In genomic region chr11:84178571-84178970, GRCm38 (mm10) we compare ENCODE assay signal across 10 mouse cellular contexts. TPM values are rescaled to one million over a fixed set of nuclear protein-coding genes. Genes with fewer than 3 reads are reported as not detected.
A peak's percentile ranks its signal among the peaks of the same experiment; 100 is the strongest.
DNase-seq lines count a peak whose midpoint lies in the region; ATAC-seq and TF ChIP-seq lines count a peak whose summit lies in the region.
"Had no signal": no experiment of that assay in that cellular context is flagged by ENCODE, and none has a peak within 500 bp of the region (broad histone marks: within the 10 kb centered on the region; RNA-seq: fewer than 3 reads in every experiment).

No protein-coding gene starts in this region.

- peaks cover 11% of the 10 kb centered on the region for H3K4me1 ChIP-seq in heart, embryonic 15.5 days (replicated peaks)
- H3K4me1 ChIP-seq in embryonic facial prominence, embryonic 11.5 days (ENCODE audit: control insufficient read depth, insufficient read depth, low read length), result no peaks in the 10 kb centered on the region
- peaks cover 9% of the 10 kb centered on the region for H3K4me1 ChIP-seq in hindbrain, postnatal 0 days (ENCODE audit: insufficient read depth, low read length)
- H3K4me1 ChIP-seq in midbrain, embryonic 14.5 days (ENCODE audit: control insufficient read depth, insufficient read depth, low read length), result peaks cover 15% of the 10 kb centered on the region

- WGBS in heart, embryonic 15.5 days, result 45% methylated on average over 4 of the region's 4 CpGs
- 26% methylated on average over 4 of the region's 4 CpGs for WGBS in embryonic facial prominence, embryonic 11.5 days
- WGBS in hindbrain, postnatal 0 days, result 29% methylated on average over 4 of the region's 4 CpGs
- 49% methylated on average over 4 of the region's 4 CpGs for WGBS in midbrain, embryonic 14.5 days

- H3K9ac ChIP-seq in heart, embryonic 15.5 days, result peak overlapping the region; percentile 67; the same call in 1 of the 2 replicates
- no peak overlapping the region for H3K9ac ChIP-seq in embryonic facial prominence, embryonic 11.5 days (replicated peaks; ENCODE audit: low read length)
- H3K9ac ChIP-seq in hindbrain, postnatal 0 days (replicated peaks; ENCODE audit: low read length), result no peak overlapping the region
- H3K9ac ChIP-seq in midbrain, embryonic 14.5 days (replicated peaks; ENCODE audit: low read length), result no peak overlapping the region; the same call in 1 of the 2 replicates

- ATAC-seq in heart, embryonic 15.5 days (replicated peaks; ENCODE audit: insufficient number of reproducible peaks, insufficient read depth, low FRiP score, low read depth), result no peak
- no peak for ATAC-seq in embryonic facial prominence, embryonic 11.5 days (replicated peaks; ENCODE audit: insufficient number of reproducible peaks, low FRiP score, low TSS enrichment, low read depth)
- ATAC-seq in hindbrain, postnatal 0 days, result no peak
- ATAC-seq in midbrain, embryonic 14.5 days (ENCODE audit: low FRiP score, low TSS enrichment), result no peak

- H3K27ac ChIP-seq in heart, embryonic 15.5 days, result no peak overlapping the region; the same call in 1 of the 2 replicates
- no peak overlapping the region for H3K27ac ChIP-seq in embryonic facial prominence, embryonic 11.5 days (replicated peaks; ENCODE audit: low read depth, low read length)
- H3K27ac ChIP-seq in hindbrain, postnatal 0 days, result peak overlapping the region; percentile 95; the same call in 1 of the 2 replicates
- no peak overlapping the region for H3K27ac ChIP-seq in midbrain, embryonic 14.5 days (replicated peaks; ENCODE audit: low read depth, low read length)

- H3K27me3 ChIP-seq in heart, embryonic 15.5 days, result no peaks in the 10 kb centered on the region
- H3K27me3 ChIP-seq in embryonic facial prominence, embryonic 11.5 days (ENCODE audit: control insufficient read depth, insufficient read depth, low read length), result no peaks in the 10 kb centered on the region
- no peaks in the 10 kb centered on the region for H3K27me3 ChIP-seq in hindbrain, postnatal 0 days (ENCODE audit: insufficient read depth, low read length)
- no peaks in the 10 kb centered on the region for H3K27me3 ChIP-seq in midbrain, embryonic 14.5 days (ENCODE audit: control insufficient read depth, insufficient read depth, low read length)
- H3K27me3 ChIP-seq: Patski had no signal

- H3K36me3 ChIP-seq in heart, embryonic 15.5 days, result no peaks in the 10 kb centered on the region
- no peaks in the 10 kb centered on the region for H3K36me3 ChIP-seq in embryonic facial prominence, embryonic 11.5 days (replicated peaks; ENCODE audit: control insufficient read depth, insufficient read depth, low read depth, low read length)
- no peaks in the 10 kb centered on the region for H3K36me3 ChIP-seq in hindbrain, postnatal 0 days (ENCODE audit: insufficient read depth, low read length)
- no peaks in the 10 kb centered on the region for H3K36me3 ChIP-seq in midbrain, embryonic 14.5 days (ENCODE audit: control insufficient read depth, insufficient read depth, low read length)

- H3K9me3 ChIP-seq in heart, embryonic 15.5 days (replicated peaks), result no peaks in the 10 kb centered on the region
- H3K9me3 ChIP-seq in embryonic facial prominence, embryonic 11.5 days (replicated peaks; ENCODE audit: control insufficient read depth, low read length), result no peaks in the 10 kb centered on the region
- H3K9me3 ChIP-seq in hindbrain, postnatal 0 days (ENCODE audit: low read length), result no peaks in the 10 kb centered on the region
- no peaks in the 10 kb centered on the region for H3K9me3 ChIP-seq in midbrain, embryonic 14.5 days (ENCODE audit: control insufficient read depth, low read length)

- peak overlapping the region; percentile 74 for H3K4me3 ChIP-seq in heart, embryonic 15.5 days
- peak overlapping the region; percentile 53; the same call in 1 of the 2 replicates for H3K4me3 ChIP-seq in embryonic facial prominence, embryonic 11.5 days (ENCODE audit: low read depth, low read length)
- H3K4me3 ChIP-seq in hindbrain, postnatal 0 days (ENCODE audit: low read length), result peak overlapping the region; percentile 86
- peak overlapping the region; percentile 76 for H3K4me3 ChIP-seq in midbrain, embryonic 14.5 days (replicated peaks; ENCODE audit: low read depth, low read length)

- peak overlapping the region; percentile 79 for H3K4me2 ChIP-seq in heart, embryonic 15.5 days
- H3K4me2 ChIP-seq in embryonic facial prominence, embryonic 11.5 days (ENCODE audit: low read depth, low read length), result no peak overlapping the region
- peak overlapping the region; percentile 60 for H3K4me2 ChIP-seq in hindbrain, postnatal 0 days (ENCODE audit: low read depth, low read length)
- H3K4me2 ChIP-seq in midbrain, embryonic 14.5 days (ENCODE audit: low read length), result peak overlapping the region; percentile 84

- DNase-seq in heart, adult 11 months, result no peak
- no peak for DNase-seq in embryonic facial prominence, embryonic 11.5 days (ENCODE audit: low spot score)
- no peak for DNase-seq in hindbrain, postnatal 0 days (ENCODE audit: low spot score)
- DNase-seq in midbrain, embryonic 14.5 days, result no peak
- DNase-seq in left cerebral cortex, postnatal 14 days (ENCODE audit: low spot score in 2 of 2), result no peak
- no peak for DNase-seq in ovary, postnatal 36 days (ENCODE audit: low spot score)
- no peak for DNase-seq in kidney, adult 9 months

- intact Hi-C loops in left cerebral cortex, postnatal 14 days (cut with DNase I), result loop anchor here (5.0 kb wide), 2 partner anchors 51 to 64 kb away; partner anchors contain the start of genes Acaca and Tada2a

- TF ChIP-seq CTCF in hindbrain, postnatal 0 days (IDR thresholded peaks at IDR 0.05; ENCODE audit: low read depth), result no peak

RNA-seq across cellular contexts. Expression of gene Gm11437, which starts 11.3 kb away (rescaled TPM):
- polyA plus RNA-seq in heart, embryonic 15.5 days (2015; fragmentation: Nextera tagmentation; extraction: Ambion mirVana), result not detected in 2 replicates
- not detected in 2 replicates for polyA plus RNA-seq in embryonic facial prominence, embryonic 11.5 days (2014; fragmentation: Nextera tagmentation; extraction: Ambion mirVana)
- not detected in 2 replicates for total RNA-seq in hindbrain, postnatal 0 days (2014; rRNA removed)
- not detected in 2 replicates for polyA plus RNA-seq in hindbrain, postnatal 0 days (2015; fragmentation: Nextera tagmentation; extraction: Ambion mirVana)
- 0.29 TPM in 1 of 2 replicates, not detected in the other for polyA plus RNA-seq in midbrain, embryonic 14.5 days (2014; fragmentation: Nextera tagmentation; extraction: Ambion mirVana)
- not detected for total RNA-seq in left cerebral cortex, postnatal 14 days (2021)
- total RNA-seq: layer of hippocampus, adult 18-20 months had no signal
- polyA plus RNA-seq: Patski had no signal

RNA-seq across cellular contexts. Expression of gene Acaca, which starts 49.1 kb away (rescaled TPM):
- 5.9 and 7.5 TPM in 2 replicates for polyA plus RNA-seq in heart, embryonic 15.5 days (2015; fragmentation: Nextera tagmentation; extraction: Ambion mirVana)
- polyA plus RNA-seq in embryonic facial prominence, embryonic 11.5 days (2014; fragmentation: Nextera tagmentation; extraction: Ambion mirVana), result 22.5 TPM in 2 replicates
- 102 and 127 TPM in 2 replicates for total RNA-seq in hindbrain, postnatal 0 days (2014; rRNA removed)
- 16.4 and 18.2 TPM in 2 replicates for polyA plus RNA-seq in hindbrain, postnatal 0 days (2015; fragmentation: Nextera tagmentation; extraction: Ambion mirVana)
- polyA plus RNA-seq in midbrain, embryonic 14.5 days (2014; fragmentation: Nextera tagmentation; extraction: Ambion mirVana), result 33.4 and 40.8 TPM in 2 replicates
- total RNA-seq in left cerebral cortex, postnatal 14 days (2021), result 10 to 100 TPM; 75.7 to 81.2 TPM

RNA-seq across cellular contexts. Expression of gene Tada2a, which starts 49.2 kb away (rescaled TPM):
- polyA plus RNA-seq in heart, embryonic 15.5 days (2015; fragmentation: Nextera tagmentation; extraction: Ambion mirVana), result 15.5 and 20.1 TPM in 2 replicates
- 36.5 and 39.4 TPM in 2 replicates for polyA plus RNA-seq in embryonic facial prominence, embryonic 11.5 days (2014; fragmentation: Nextera tagmentation; extraction: Ambion mirVana)
- 13.0 and 15.9 TPM in 2 replicates for total RNA-seq in hindbrain, postnatal 0 days (2014; rRNA removed)
- polyA plus RNA-seq in hindbrain, postnatal 0 days (2015; fragmentation: Nextera tagmentation; extraction: Ambion mirVana), result 24.7 and 25.6 TPM in 2 replicates
- 27.6 and 31.0 TPM in 2 replicates for polyA plus RNA-seq in midbrain, embryonic 14.5 days (2014; fragmentation: Nextera tagmentation; extraction: Ambion mirVana)
- 10 to 100 TPM; 36.0 to 36.4 TPM for total RNA-seq in left cerebral cortex, postnatal 14 days (2021)
